Mouse (Mus musculus): Measurements from ENCODE around the gene Pth2. TPM values are rescaled to one million over a fixed set of nuclear protein-coding genes. Genes with fewer than 3 reads are reported as not detected.
A peak's percentile ranks its signal among the peaks of the same experiment; 100 is the strongest.
"Not testable (repeated sequence)": the region's sequence is repeated elsewhere in the genome, so short reads cannot be mapped to it uniquely, and the experiment has no call there.

Gene Pth2
- total RNA-seq, 2 experiments from 2014 or later: not detected

DNA sequence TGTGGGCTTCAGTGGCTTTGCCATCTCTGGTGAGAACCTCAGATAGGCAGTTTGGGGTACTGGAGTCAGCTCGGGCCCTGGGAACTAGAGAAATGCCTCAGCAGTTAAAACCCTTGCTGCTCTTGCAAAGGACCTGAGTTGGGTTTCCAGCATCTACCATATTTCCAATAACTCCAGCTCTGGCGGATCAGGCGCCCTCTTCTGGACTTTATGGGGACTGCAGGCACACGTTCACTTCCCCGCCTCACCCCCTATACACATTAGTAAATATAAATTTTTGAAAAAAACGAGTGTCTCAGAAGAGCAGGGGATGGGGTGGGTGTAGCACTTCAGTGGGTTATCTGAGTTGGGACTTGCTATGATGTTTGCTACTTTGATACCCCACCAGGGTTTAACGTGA, 7.8 kb upstream of the Pth2 start:
- peak in 1 of 2 experiments; percentile 32 for DNase-seq (ENCODE audit: low spot score in 2 of 2)

DNA sequence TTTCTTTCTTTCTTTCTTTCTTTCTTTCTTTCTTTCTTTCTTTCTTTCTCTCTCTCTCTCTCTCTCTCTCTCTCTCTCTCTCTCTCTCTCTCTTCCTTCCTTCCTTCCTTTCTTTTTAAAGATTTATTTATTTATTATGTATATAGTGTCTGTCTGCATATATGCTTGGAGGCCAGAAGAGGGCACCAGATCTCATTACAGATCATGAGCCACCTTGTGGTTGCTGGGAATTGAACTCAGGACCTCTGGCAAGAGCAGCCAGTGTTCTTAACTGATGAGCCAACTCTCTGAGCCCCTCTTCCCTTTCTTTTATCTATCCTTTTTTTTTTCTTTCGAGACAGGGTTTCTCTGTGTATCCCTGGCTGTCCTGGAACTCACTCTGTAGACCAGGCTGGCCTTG, 7.0 kb upstream of the Pth2 start:
- not testable (repeated sequence) for DNase-seq (ENCODE audit: low spot score in 2 of 2)

DNA sequence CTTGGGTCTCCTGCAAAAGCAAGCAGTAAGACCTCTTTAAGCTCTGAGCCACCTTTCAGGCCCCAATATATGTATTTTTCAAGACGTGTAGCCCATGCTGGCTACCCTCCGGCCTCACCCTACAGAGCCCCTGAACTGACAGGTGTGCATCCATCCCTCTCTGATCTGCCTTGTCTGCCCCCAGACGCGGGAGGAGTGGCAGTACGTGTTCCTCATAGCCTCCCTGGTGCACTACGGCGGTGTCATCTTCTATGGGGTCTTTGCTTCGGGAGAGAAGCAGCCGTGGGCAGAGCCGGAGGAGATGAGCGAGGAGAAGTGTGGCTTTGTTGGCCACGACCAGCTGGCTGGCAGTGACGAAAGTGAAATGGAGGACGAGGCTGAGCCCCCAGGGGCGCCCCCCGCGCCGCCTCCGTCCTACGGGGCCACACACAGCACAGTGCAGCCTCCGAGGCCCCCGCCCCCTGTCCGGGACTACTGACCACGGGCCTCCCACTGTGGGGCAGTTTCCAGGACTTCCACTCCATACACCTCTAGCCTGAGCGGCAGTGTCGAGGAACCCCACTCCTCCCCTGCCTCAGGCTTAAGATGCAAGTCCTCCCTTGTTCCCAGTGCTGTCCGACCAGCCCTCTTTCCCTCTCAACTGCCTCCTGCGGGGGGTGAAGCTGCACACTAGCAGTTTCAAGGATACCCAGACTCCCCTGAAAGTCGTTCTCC, 6.1 kb upstream of the Pth2 start:
- DNase-seq (ENCODE audit: low spot score in 2 of 2): no peak

DNA sequence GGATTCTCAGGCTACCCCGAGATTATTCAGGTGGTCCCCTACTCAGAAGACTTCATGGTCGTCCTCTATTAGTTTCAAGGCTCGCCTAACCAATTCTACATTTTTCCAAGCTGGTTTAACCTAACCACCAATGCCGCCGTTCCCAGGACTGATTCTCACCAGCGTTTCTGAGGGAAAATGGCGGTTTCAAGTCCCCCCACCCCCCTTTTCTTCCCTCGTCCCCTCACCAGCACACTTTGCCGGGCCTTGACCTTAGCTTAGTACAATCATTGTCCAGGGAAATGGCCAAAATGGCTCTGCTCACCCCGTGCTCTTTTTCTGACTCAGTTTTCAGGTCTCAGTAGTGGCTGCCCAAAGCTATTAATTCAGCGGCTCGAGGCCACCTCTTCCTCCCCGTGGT, 5.4 kb upstream of the Pth2 start:
- DNase-seq (ENCODE audit: low spot score in 2 of 2): no peak

DNA sequence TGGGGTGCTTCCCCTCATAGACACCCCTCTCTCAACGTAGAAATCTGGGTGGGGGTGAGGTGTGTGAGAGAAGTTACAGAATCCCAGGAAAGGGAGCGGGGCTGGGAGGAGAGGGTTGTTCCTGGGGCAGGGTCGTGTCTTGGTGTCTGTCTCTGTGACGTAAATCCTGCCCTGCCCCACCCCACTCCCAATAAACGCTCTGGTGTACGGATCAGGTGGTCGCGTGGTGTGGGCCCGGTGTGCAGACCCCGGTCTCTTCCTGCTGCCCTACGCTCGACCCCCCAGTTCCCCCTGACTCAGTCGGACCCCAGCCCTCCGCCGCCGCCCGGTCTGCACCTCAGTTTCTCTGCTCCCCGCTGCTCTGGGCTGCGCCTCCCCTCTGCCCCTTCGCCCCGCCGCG, 4.9 kb upstream of the Pth2 start:
- no peak for DNase-seq (ENCODE audit: low spot score in 2 of 2)

DNA sequence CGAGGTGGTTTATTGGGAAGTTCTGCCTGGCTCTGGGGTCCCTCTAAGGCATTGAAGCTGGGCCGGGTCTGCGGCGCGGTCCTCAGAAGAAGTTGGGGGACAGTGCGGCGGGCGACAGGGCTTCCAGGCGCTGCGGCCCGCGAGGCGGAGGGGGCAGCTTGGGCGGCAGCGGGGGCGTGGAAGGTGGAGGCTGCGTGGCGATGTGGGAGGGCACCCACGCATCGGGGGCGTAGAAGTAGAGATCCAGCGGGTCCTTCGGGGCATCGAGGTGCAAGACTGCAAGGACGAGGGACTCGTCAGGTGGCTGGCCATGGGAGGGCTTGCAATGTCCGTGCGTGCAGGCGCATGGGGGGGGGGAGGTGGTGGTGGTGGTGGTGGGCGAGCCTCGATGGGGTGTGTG, 4.4 kb upstream of the Pth2 start:
- peak in 1 of 2 experiments; percentile 25 for DNase-seq (ENCODE audit: low spot score in 2 of 2)

DNA sequence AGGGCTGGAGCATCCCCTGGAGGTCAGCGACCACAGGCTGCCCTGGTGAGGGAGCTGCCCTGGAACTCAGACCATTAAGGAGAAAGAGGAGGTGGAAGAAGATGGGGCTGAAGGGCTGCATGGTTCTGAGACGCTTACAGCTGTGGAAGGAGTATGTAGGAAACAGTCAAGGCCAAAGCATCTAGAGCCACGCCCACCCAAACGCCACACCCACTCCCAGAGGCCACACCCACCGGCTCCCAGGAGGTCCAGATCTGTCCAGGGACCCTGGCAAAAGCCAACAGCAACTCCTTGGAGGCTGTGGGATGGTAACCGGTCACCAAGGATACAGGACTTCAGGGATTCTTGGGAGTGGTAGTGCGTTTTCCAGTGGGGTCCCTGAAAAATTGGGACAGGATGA, 2.2 kb upstream of the Pth2 start:
- DNase-seq (ENCODE audit: low spot score in 2 of 2): no peak

DNA sequence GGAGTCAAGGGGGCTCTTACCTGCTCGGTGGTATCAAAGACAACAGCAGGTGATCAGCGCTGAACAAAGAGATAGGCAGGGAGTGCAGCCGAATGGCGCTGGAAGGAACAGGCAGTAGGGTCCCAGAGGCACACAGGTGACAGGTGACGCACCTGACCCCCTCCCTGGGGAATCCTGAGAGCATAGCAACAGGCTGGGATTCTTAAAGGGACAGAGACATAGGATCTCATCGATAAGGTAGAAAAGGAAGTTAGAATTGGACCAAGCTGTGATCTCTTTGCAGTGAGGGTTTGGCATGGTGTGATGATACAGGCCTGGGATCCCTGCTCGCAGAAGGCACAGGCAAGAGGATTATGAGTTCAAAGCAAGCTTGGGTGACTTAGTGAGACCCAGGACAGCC, 1.3 kb upstream of the Pth2 start, which contains the start of gene Gfy:
Gene Gfy, minus strand, starts transcription at position 101 of the 400 bp plus-strand sequence.
- DNase-seq (ENCODE audit: low spot score in 2 of 2): no peak

DNA sequence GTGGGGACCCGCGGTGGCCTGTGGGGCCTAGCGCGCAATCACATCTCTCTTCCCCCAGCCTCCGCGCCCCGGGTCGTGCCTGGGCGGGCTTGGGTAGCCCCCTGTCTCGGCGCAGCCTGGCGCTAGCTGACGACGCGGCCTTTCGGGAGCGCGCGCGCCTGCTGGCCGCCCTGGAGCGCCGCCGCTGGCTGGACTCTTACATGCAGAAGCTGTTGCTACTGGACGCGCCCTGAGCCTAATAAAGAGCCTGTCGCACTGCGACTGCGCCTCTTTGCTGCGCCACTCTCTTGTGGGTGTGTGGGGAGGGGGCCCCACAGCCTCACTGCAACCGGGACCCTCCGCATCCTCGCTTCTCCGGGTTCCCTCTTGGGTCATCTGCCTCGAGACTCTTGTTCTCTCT, 745 bp downstream of the Pth2 start:
- no peak for DNase-seq (ENCODE audit: low spot score in 2 of 2)

DNA sequence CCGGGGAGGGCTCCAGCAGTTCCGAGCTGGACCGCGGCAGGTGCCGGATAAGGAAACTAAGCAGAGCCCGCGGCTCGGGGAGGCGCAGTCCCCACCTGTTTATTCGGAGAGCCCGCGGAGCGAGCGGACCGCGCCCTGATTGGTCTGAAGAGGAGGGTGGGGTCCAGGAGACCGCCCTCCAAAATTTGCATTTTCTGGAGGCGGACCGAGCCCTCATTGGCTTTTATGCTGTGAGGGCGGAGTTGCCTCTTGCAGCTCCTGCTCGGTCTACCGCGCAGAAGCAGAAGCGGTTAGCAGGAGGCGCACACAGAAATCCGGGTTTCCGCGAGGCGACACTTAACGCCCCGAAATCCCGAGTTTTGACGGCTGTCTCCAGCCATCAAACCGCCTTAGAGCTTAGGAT, 1.4 kb downstream of the Pth2 start:
- peak; percentile 78 to 83 for DNase-seq (ENCODE audit: low spot score in 2 of 2)

DNA sequence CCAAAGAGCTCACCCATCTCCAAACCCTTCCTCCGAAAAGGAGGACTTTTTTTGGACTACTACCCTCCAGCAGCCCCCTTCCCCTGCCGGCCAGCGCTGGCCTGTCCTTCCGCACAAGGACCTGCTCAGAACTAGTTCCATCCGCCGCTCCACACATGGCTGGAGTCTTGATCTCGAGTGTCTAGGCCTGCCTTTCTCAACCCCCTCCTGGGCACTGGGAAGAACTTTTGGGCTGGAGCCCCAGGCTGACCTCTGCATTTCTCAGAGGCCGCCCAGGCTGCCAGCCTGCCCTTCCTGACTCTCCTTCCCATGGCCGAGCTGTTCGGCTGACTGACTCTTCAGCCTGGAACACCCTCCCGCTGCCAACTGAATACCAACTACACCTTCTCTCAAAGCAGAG, 1.8 kb downstream of the Pth2 start:
- no peak for DNase-seq (ENCODE audit: low spot score in 2 of 2)

DNA sequence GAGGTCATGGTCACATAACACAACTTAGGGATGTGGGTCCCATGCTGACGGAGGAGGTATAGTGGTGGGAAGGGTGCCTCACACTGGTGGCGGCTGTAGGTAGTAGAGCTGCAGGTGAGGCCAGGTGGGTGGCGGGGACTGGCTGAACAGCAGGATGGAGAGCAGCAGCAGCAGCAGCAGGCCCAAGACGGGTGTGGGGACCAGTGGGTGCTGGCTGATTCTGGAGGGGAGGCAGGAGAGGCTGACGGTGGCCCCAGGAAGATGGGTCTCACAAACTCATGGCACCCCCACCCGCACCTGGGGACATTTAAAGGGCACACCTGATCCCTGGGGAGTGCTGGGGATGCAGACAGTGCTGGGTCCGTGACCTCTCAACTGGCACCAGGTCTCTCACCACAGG, 2.9 kb downstream of the Pth2 start:
- DNase-seq (ENCODE audit: low spot score in 2 of 2): no peak

DNA sequence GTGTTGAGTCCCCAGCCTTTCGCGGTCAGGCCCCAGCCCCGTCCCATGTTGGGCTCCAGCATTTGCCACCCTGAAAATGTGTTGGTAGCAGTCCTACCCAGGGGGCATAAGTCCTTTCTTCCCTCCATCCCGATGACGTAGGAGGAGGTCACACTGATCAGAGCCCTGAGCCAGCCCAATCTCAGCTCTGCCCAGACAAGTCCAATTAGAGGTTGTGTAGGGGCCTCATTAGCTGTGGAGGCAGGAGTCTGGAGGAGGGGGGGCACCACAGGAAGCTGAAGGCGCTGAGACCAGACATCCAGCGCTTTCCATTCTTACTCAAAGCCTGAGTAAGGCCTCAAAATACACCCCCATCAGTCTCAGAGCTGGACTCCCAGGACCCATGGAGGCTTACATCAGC, 5.1 kb downstream of the Pth2 start:
- DNase-seq (ENCODE audit: low spot score in 2 of 2): no peak

DNA sequence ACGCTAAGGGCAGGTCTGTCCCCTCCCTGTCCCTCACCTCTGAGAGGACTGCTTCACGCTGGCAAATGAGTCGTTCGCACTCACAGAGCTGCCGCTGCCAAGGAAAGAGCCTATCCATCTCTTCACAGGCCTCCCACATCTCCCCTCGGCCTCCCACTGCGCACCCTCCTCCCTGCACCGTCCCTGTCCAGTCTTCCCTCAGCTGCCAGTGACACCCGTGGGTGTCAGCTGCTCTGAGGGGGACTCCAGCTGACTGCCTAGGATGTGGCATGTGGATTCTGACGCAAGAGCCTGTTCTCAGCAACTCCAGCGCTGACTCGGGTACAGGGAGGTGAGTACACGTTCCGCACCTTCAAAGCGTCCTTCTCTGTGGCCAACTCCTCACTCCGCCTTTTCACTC, 8.8 kb downstream of the Pth2 start:
- no peak for DNase-seq (ENCODE audit: low spot score in 2 of 2)

DNA sequence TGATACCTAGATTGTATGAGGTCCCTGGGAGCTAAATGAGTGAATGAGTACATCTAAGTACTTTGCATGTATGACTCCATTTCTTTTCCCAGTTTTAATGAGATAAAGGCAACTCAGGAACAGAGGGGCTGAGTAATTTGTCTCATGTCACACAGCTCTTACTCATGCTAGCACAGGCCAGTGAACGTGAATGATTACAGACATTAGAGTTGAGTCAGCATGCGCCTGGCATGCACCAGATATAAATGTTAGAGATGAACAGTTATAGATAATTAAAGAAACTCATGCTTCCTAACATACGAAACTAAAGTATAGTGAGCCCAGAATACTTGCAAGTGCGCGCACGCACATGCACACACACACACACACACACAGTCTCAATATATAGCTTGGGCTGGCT, 9.4 kb downstream of the Pth2 start:
- DNase-seq (ENCODE audit: low spot score in 2 of 2): no peak

DNA sequence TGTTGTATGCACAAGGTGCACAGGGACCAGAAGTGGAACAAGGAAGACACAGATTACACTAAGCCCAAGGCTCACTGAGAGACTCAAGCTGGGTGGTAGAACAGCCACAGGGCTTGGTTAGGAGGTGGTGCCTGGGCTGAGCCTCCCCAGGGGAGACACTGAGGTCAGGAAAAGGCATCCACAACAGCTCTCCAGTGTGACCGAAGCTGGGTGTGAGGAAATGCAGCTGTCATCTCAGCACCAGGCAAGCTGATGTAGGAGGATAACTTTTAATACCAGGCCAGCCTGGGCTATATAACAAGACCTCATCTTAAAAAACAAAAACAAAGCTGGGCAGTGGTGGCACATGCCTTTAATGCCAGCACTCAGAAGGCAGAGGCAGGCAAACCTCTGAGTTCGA, 10.4 kb downstream of the Pth2 start:
- no peak for DNase-seq (ENCODE audit: low spot score in 2 of 2)

DNA sequence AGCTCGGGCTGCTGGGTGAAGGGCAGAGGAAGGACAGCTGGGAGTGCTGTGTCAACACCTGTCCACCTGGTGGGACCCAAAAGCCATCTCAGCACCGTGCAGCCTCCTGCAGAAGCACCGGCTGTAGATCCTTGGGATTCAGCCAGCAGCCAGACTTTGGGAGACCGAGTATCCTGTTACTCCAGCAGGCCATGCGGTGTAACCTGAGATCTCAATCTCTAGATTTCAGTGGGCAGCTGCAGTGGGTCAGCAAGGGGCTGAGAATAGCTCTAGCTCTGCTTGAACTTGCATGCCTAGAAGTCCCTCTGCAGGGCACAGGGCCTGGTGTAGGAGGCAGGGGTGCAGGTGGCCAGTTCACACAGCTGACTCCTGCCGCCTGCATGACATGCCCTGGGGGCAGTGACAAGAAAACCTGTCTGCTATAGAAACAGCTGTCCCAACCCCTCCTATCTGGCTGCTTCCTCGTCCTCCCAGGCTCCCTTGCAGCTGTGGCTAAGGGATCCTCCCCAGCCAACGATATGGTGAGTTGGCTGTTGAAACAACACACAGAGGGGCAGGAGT, 11.1 kb downstream of the Pth2 start:
- no peak for DNase-seq (ENCODE audit: low spot score in 2 of 2)

DNA sequence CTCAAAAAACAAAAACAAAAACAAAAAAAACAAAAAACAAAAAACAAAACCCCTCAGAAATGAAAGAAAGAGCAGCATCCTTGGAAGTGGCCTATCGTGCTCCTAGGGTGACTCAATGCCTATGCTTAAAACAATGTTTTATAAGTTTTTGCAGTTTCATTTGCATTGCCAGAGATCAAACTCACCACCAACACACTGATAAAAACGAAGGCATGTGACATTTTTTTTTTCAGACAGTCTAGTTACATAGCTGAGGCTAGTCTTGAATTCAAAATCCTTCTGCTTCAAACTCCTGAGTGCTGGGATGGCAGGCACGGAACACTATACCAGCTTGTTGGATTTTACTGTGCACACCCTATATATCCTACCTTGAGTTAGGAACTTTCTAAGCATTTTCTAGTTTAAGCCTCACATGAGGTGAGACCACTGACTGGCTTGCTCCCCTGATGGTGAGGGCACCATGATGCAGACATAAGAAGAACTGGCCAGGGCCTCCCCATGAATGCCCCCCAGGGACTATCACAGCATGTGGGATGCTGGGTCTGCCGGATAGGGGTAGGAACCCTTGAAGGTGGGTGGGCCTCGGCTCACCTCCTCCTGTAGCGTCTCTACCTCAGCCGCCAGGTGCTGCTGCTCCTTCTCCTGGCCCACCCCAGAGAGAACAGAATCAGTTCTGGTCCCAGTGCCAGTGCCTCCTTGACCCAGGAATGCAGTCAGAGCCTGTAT, 12.0 kb downstream of the Pth2 start:
- no peak for DNase-seq (ENCODE audit: low spot score in 2 of 2)

DNA sequence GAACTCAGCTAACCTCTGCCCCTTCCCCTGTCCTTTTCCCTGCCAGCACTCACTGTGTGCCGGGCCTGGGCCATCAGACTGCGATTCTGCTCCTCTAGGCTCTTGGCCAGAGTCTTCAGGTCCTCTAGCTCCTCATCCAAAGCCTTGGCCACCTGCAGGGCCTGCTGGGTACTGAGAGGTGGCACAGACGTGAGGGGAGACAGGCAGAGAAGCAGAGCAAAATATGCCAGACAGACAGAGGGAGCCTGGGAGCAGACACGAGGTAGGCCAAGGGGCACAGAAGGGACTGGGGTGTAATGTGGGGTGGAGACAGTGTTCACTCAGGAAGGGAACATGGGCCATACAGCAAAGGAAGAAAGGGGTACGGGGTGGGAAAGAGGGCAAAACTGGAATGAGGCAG, 12.6 kb downstream of the Pth2 start:
- DNase-seq (ENCODE audit: low spot score in 2 of 2): no peak

DNA sequence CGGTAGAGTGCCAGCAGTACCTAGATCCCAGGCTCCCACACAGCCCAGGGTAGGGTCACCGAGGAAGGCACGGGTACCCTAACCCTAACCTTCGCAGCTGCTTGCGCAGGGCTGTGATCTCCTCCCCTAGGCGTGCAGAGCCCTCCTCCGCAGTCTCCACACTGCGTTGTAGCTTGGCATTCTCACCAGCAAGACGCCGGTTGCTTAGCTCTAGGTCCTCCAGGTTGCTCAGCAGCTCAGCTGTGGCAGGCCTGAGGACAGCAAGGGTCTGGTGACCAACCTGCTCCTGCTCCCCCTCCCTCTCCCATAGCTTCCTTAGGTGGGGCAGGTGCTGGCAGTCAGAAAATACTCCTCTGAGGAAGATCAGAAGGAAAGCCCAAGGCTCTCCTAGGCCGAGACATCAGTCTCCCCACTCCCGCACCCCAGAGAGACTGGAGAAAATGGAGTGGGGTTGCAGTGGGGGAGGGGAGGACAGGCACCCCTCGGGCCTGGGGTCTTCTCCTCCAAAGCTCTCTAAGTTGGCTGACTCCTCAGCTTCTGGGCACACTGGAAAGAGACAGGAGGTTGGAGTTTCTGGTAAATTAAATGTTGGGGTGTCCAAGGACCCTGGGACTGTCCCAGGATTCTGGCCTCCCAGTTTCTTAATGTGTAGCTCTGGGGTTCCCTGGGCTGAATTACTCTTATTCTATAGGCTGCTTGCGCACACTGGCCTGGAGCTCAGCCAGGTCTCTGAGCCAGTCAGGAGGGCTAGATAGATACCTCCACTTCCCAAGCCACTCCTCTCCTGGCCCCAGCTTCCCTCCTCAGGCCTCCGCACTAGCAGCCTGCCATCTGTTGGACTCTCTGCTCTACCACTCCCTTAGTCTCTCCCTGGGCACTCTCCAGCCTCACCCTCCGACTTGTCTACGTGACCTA, 13.3 kb downstream of the Pth2 start:
- no peak for DNase-seq (ENCODE audit: low spot score in 2 of 2)

DNA sequence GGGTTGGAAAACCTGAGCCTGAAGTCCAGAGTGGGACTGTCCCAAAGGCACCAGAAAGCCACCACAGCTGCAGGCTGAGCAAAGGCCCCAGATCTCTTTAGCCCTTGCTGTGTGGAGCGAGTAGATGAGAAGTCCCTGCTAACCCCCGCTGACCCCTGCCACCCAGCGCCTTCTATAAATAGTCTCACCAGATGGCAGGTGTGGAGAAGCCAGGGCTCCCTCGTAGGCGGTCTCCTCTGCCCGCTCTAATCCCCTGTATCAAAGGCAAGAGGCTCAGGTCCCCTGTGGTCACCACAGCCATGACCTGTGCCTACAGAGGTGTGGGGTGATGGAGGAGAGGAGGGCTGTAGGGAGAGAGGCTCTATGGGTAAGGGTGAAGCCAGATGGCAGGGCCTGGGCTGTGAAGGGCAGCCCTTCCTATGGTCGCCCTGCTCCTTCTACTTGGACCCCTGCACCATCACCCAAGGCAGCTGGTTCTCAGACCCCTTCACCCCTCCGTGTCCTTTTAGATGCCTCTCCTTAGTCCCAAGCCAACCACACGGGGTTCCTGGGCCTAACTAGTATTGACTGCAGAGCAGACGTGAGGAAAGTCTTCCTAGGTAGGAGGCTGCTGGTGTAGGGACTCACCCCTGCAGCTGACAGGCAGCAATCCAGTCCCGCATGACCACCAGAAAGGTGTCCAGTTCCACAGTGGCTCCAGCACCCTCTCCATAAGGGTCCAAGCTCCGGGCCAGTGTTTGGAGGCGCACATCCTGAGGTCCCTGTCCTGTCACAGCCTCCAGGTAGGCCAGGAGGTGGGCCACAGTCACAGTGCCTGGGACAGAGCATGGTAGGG, 14.8 kb downstream of the Pth2 start:
- no peak for DNase-seq (ENCODE audit: low spot score in 2 of 2)
